Mouse (Mus musculus) layer of hippocampus, adult 2 months (tissue): Measurements from ENCODE around the gene Gm3854. TPM values are rescaled to one million over a fixed set of nuclear protein-coding genes. Genes with fewer than 3 reads are reported as not detected.
A peak's percentile ranks its signal among the peaks of the same experiment; 100 is the strongest.
"Not testable (repeated sequence)": the region's sequence is repeated elsewhere in the genome, so short reads cannot be mapped to it uniquely, and the experiment has no call there.

Experiments
- DNase-seq, 2 experiments: peaks; one replicate each; pipeline ENCODE4 v3.0.0; 2022; ENCODE audit warnings: low spot score in 2 of 2
- H3K27ac ChIP-seq: fragments of 200-600 bp; 2 replicates; pipeline ENCODE4 v1.8.1; 2022
- H3K4me3 ChIP-seq: fragments of 200-600 bp; 2 replicates; pipeline ENCODE4 v1.8.1; 2022; ENCODE audit warnings: mild to moderate bottlenecking
- CTCF ChIP-seq: fragments of 200-600 bp; conservative IDR thresholded peaks from 2 replicates; pipeline ENCODE4 v1.8.1; 2022; ENCODE audit warnings: antibody characterized with exemption, mild to moderate bottlenecking, moderate library complexity
- long read RNA-seq, 2 experiments: library from polyadenylated mRNA; stranded (forward); transcript quantifications; one replicate each; pipeline ENCODE4 v2.0.0; 2021; ENCODE audit warnings: borderline mapping rate in 2 of 2
- total RNA-seq, 2 experiments: library from RNA; stranded (reverse); gene quantifications; 2 replicates each; pipeline ENCODE4 v1.2.3; 2021

The Gm3854 gene
- 1 to 10 TPM; 7.1 to 8.3 TPM for total RNA-seq
- long read RNA-seq, experiment 1, result 0 reads
- long read RNA-seq, experiment 2, partial matches to known transcripts, result 0 of 2 reads
- long read RNA-seq, experiment 2, other reads (novel, unspliced or antisense), result 2 of 2 reads

DNA sequence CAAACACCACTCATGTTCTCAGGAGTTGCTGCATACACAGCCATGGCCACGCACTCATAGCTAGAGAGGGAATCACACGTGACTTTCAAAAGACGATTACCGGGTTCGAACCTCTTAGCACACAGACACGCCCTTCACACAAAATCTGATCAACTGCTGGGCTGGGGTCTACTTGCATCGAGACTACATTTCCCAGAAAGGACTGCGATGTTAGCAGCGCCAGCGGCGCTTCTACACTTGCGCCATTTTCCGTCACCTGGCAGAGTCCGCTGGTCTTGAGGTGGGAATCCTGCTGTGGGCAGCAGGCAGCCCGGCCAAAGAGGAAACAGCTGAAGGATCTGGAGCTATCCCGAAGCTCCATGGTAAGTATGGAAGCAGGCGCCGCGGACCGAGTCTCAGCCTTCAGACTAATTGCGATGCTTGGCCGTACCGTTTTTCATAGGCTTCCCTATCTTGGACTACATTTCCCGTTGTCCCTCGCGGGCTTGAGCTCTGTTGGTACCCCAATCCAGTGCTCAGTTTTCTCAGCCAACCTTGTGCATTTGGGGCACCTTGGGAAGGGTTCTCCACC is at the start of gene Gm3854:
Gene Gm3854, plus strand, starts transcription at position 259 of the 571 bp plus-strand sequence.
- H3K4me3 ChIP-seq, result peak within 1 kb of the TSS; percentile 72
- peak; percentile 74 to 83 for DNase-seq
- H3K27ac ChIP-seq, result peak within 1 kb of the TSS; percentile 98
- no peak for TF ChIP-seq CTCF

DNA sequence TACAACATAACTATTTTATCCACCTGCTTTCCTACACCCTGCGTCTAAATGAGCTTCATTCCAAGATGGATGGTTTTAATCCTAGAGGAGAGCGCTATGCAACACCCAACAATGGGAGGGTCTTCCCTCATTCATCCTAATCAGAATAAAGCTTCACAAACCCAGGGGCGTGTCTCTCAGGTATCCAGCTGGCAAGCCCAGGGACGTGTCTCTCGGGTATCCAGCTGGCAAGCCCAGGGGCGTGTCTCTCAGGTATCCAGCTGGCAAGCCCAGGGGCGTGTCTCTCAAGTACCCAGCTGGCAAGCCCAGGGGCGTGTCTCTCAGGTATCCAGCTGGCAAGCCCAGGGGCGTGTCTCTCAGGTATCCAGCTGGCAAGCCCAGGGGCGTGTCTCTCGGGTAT is 42.8 kb upstream of the Gm3854 start:
- H3K27ac ChIP-seq, H3K4me3 ChIP-seq: not testable (repeated sequence)

DNA sequence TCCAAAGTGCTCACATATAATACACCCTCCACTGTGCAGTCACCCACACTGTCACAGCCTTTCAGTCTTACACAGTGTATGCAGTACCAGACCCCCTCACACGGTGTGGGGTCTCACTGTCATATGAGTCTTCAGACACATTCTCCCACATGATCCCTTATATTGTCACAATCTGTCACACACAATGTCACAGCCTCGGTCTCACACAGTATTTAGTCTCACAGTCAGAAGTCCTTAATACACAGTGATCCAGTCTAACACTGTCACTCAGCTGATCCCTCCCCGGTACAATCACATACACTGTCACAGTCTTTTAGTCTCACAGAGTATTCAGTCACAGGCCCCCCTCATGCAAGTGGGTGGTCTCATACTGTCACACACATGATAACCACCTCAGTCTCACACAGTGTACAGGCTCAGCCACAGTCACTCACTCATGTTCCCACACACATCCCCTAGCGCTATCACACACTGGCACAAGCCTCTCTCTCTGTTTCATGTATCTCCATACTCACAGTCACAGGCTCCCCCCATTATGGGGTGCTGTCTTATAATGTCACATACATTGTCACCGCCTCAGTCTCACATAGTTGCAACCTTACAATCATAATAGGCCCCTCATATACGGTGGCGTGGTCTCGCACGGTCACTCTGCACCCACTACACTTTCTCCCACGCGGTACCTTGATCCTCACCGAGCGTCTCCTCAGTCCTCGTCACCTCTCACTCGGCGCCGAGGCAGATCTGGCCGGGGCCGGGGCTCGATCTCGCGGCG is 12.9 kb upstream of the Gm3854 start:
- TF ChIP-seq CTCF, result no peak
- DNase-seq, result peak; percentile 16 to 18
- Histone ChIP-seq H3K27ac (peak overlapping the region; percentile 89), H3K4me3 (peak overlapping the region; percentile 93)

More for the DNA sequence above, 42.8 kb upstream of the Gm3854 start:
- DNase-seq, result not testable (repeated sequence)

DNA sequence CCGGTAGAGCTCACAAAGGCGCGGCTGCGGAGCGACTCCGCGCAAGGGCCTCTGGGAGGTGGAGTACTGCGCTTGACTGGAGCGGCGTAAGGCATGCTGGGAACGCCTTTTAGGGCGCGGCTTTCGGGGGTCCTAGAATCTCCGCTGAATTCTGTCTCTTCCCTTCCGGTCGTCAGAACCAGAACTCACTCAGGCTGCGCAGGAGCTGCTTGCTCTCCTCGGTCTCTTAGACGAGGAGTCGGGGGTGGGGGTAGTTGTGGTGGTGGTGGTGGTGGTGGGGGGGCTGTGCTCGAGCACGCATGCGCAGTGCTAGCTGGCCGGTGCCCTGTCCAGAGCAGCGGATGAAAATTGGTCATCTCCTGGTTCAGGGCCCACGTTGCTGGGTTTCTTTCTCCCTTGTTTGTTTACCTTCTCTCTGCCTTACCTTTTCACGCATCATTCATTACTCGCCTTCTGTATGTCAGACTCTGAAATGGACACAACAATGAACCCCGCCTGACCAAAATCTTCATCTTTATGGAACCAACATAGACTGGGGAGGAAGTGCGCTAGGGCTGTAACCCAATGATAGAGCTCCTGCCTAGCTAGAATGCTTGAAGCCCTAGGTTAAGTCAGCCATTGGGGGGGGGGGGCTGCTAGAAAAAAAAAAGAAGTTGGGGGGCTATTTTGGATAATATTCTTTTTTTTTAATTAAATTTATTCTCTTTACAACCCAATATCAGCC is 12.2 kb upstream of the Gm3854 start, which contains the start of gene Zfp583:
Gene Zfp583, minus strand, starts transcription at position 53 of the 724 bp plus-strand sequence.
- H3K4me3 ChIP-seq, result peak within 1 kb of the TSS; percentile 93
- peak; percentile 86 to 89 for DNase-seq
- TF ChIP-seq CTCF, result no peak
- peak within 1 kb of the TSS; percentile 89 for H3K27ac ChIP-seq

DNA sequence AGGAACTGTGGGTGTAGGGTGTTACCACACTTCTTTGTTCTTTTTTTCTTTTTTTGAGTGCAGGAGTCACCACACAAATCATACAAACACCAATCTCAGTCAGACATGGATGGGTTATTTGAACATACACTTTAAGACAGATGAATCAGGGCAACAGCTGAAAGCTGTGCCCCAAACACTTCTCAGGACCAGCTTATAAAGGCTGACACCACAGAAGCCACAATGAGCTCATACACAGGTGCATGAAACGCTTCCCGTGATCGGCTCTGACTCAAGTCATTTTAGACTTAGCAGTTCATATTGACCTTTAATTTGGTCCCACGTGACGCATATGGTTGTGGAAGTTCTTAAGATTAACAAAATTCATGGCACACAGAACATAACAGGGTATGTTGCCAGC is 3.7 kb upstream of the Gm3854 start:
- no peak for TF ChIP-seq CTCF
- H3K27ac ChIP-seq, result no peak overlapping the region
- DNase-seq, result no peak
- no peak overlapping the region for H3K4me3 ChIP-seq

DNA sequence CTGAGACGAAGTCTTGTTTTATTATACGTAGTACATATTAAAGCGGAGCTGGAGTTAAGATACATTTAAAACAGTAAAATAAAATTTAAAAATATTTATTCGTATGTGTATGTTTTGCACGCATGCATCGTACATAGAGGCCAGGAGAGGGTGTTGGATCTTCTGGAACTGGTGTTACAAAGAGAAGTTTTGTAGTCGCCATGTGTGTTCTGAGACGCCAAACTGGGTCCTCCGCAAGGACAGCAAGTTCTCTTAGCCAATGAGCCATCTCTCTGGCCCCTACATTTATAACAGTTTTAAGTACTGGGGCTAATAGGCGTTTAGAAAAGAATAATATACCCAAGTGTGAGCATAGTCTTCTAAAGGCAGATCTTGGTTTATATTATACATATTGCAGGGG is 565 bp downstream of the Gm3854 start:
- peak overlapping the region; percentile 98 for H3K27ac ChIP-seq
- DNase-seq, result no peak
- TF ChIP-seq CTCF, result no peak
- H3K4me3 ChIP-seq, result peak overlapping the region; percentile 72

DNA sequence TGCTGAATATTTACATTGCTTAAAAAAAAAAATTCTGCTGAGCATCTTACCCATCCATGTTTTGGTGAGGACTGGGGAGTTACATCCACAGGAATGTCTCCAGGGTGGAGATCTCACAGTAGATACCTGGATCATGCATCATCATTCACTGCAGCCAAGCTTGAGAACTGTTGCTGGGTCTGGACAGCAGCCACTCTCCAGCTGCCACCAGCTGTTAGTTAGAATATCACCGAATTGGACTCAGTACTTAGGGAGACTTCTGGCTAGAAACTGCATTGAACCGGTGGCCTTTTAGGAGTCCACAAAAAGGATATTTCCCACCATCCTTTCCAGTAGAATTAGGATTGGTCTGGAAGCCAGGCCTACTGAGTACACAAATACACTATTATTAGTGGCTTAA is 14.6 kb downstream of the Gm3854 start:
- no peak overlapping the region for H3K4me3 ChIP-seq
- no peak for TF ChIP-seq CTCF
- no peak for DNase-seq
- H3K27ac ChIP-seq, result no peak overlapping the region

DNA sequence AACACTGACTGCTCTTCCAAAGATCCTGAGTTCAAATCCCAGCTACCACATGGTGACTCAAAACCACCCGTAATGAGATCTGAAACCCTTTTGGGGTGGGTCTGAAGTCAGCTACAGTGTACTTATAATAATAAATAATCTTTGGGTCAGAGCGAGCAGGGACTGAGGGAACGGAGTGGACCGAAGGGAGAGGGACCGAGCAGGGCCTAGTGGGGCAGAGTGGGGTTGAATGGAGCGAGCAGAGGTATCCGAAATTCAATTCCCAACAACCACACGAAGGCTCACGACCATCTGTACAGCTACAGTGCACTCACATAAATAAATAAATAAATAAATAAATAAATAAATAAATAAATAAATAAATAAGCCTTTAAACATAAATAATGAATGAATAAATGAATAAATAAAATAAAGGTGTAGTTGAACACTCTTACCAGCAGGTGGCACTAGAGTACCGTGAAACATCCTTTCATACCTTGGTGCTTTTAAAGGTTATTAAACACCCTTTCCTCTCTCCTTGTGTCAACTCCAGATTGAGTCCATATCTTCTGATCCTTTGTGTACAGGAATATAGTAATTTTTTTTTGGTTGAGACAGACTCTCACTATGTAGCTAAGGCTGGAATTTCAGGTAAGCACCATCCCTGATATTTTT is 15.5 kb downstream of the Gm3854 start:
- no peak overlapping the region for H3K27ac ChIP-seq
- peak; percentile 85 for TF ChIP-seq CTCF
- no peak overlapping the region for H3K4me3 ChIP-seq
- DNase-seq, result peak in 1 of 2 experiments; percentile 50

DNA sequence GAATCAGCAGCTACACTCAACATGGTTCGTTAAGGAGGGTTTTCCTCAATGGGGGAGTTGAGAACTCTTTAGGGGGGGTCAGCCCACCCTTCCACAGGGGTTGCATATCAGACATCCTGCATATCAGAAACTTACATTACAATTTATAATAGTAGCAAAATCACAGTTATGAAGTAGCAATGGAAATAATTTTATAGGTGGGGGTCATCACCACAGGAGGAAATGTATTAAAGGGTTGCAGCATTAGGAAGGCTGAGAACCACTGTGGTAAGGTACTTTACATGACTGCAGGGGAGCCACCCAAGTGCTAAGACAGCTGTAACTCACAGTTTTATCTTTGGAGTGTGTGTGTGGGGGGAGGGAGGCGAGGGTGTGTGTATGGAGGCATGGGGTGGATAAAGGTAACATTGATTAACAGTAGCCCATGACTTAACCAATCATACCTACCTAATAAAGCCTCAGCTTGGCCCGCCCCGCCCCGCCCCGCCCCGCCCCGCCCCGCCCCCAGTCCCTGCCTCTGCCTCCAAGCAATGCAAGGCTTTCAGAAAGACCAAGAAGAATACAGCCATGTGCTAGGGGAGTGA is 17.0 kb downstream of the Gm3854 start:
- Histone ChIP-seq H3K27ac (no peak overlapping the region), H3K4me3 (no peak overlapping the region)
- no peak for TF ChIP-seq CTCF
- DNase-seq, result no peak

DNA sequence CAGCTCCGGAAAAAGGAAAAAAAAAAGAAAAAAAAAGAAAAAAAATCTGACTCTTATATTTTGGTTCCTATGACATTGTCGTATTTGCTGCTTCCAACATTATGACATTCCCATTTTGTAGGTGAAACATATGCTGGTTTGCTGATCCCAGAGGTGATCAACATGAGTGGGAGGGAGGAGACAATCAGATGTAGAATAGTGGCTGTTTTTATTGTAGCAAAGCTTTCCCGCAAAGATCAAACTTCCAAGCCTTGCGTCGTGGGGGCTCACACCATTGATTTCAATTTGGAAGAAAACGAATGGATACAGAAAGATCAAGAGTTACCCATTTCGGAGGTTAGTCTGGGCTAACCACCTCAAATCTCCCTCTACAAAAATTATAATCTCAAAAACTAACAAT is 18.2 kb downstream of the Gm3854 start:
- Histone ChIP-seq H3K4me3 (peak overlapping the region; percentile 75), H3K27ac (peak overlapping the region; percentile 86)
- DNase-seq, result no peak
- no peak for TF ChIP-seq CTCF

DNA sequence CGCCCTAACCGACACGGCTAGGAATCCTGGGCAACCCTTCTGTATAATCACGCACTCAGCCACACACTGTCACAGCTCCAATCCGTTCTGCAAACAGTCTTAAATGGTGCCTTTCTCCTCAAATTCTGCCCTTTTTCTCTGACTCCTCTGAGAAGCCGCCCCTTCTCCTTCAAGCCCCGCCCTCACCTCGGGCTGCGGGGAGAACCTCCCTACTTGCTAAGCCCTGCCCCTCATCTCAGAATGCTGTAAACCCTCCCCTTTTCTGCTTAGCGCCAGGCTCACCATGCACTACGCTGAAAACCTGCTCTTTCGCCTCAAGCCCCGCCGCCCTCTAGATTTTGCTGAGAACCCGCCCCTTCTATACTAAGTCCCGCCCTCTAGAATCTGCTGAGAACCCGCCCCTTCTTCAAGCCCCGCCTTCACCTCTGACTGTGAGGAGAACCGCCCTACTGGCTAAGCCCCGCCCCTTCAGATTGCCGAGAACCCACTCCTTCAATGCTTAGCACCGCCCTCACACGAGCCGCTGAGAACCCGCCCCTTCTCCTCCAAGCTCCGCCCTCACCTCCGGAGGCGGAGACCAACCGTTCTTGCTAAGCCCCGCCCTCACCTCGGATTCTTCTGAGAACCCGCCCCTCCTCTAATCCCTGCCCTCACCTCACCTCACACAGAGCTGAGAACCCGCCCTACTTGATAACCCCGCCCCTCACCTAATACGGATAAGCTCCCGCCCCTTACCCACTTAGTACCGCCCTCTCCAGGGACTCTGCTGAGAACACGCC is 18.9 kb downstream of the Gm3854 start:
- peak; percentile 97 to 99 for DNase-seq
- Histone ChIP-seq H3K27ac (peak overlapping the region; percentile 86), H3K4me3 (peak overlapping the region; percentile 75)
- TF ChIP-seq CTCF, result no peak

DNA sequence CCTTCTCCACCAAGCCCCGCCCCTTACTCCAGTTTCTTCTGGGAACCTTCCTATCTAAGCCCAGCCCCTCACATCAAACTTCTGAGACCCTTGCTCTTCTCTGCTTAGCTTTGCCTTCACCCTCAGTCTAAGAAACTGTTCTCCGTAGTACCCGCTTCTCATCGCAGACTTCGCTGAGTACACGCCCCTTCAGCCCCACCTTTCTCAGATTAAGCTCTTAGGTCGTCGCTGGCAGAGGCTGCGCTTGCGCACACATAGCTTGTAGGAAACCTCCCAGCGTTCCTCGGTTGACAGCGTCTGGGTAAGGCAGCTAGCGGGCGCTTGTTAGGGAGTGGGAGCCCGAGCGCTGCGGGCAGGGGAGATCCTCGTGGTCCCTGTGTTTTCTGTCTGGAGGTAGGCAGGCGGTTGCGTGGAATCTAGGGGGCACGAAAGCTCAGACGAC is 19.5 kb downstream of the Gm3854 start, which contains the start of gene Zfp78:
Gene Zfp78, plus strand, starts transcription at position 234 of the 442 bp plus-strand sequence.
- TF ChIP-seq CTCF, result no peak
- peak in 1 of 2 experiments; percentile 88 for DNase-seq

More for the DNA sequence above, 19.5 kb downstream of the Gm3854 start, which contains the start of gene Zfp78:
- Histone ChIP-seq H3K4me3 (peak within 1 kb of the TSS; percentile 75), H3K27ac (peak within 1 kb of the TSS; percentile 86)
